ENCODE assay signal across 12 mouse cellular contexts in the genomic region with DNA sequence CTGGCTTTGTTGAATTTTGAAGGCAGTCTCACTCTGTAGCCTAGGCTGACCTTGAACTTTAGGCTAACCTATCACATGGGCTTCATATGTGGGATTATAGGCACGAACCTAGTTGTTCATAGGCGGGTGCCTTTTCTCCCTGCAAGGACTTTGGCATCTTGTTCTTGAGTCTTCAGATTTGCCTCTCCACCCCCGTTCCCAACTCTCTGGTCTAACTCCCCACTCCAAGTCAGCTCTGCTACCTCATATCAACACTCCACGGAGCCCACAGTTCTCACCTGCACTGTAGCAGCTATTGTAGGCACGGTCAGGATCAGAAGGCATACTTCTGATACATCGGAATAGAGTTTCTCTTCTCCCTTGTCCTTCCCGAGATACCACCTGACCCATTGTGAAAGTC. TPM values are rescaled to one million over a fixed set of nuclear protein-coding genes. Genes with fewer than 3 reads are reported as not detected.
DNase-seq lines count a peak whose midpoint lies in the region; ATAC-seq and TF ChIP-seq lines count a peak whose summit lies in the region.
"Had no signal": no experiment of that assay in that cellular context is flagged by ENCODE, and none has a peak within 500 bp of the region (broad histone marks: within the 10 kb centered on the region; RNA-seq: fewer than 3 reads in every experiment).

No protein-coding gene starts in this region.

- peak overlapping the region; percentile 66 for H3K9ac ChIP-seq in lung, embryonic 16.5 days (ENCODE audit: low read length)
- H3K9ac ChIP-seq in intestine, postnatal 0 days (ENCODE audit: low read depth, low read length) = no peak overlapping the region
- H3K9ac ChIP-seq in stomach, embryonic 15.5 days = no peak overlapping the region
- H3K9ac ChIP-seq: midbrain, embryonic 12.5 days had no signal

- no peak for ATAC-seq in lung, embryonic 16.5 days (ENCODE audit: low read depth)
- no peak for ATAC-seq in intestine, postnatal 0 days
- ATAC-seq in stomach, embryonic 15.5 days (ENCODE audit: insufficient read depth, low FRiP score, low read depth) = no peak

- H3K27me3 ChIP-seq in lung, embryonic 16.5 days (ENCODE audit: control insufficient read depth, insufficient read depth, low read depth, low read length) = no peaks in the 10 kb centered on the region
- H3K27me3 ChIP-seq in intestine, postnatal 0 days (replicated peaks; ENCODE audit: control insufficient read depth, insufficient read depth, low read length) = no peaks in the 10 kb centered on the region
- no peaks in the 10 kb centered on the region for H3K27me3 ChIP-seq in stomach, embryonic 15.5 days (replicated peaks)

- H3K4me1 ChIP-seq in lung, embryonic 16.5 days (replicated peaks; ENCODE audit: control insufficient read depth, insufficient read depth, low read length) = peaks cover 48% of the 10 kb centered on the region
- H3K4me1 ChIP-seq in intestine, postnatal 0 days (replicated peaks; ENCODE audit: control insufficient read depth, insufficient read depth, low read length) = peaks cover 12% of the 10 kb centered on the region
- H3K4me1 ChIP-seq in stomach, embryonic 15.5 days = peaks cover 48% of the 10 kb centered on the region

- TF ChIP-seq CTCF in intestine, postnatal 0 days (IDR thresholded peaks at IDR 0.05; ENCODE audit: low read depth) = no peak

- WGBS in lung, embryonic 16.5 days = 65% methylated on average over 7 of the region's 7 CpGs
- 55% methylated on average over 7 of the region's 7 CpGs for WGBS in intestine, postnatal 0 days
- WGBS in stomach, embryonic 15.5 days = 70% methylated on average over 7 of the region's 7 CpGs

- H3K4me2 ChIP-seq in lung, embryonic 16.5 days (ENCODE audit: low read depth, low read length) = peak overlapping the region; percentile 78; the same call in 1 of the 2 replicates
- H3K4me2 ChIP-seq in intestine, postnatal 0 days (replicated peaks; ENCODE audit: low read depth) = peak overlapping the region; percentile 9
- H3K4me2 ChIP-seq in stomach, embryonic 15.5 days = no peak overlapping the region

- peak overlapping the region; percentile 97 for H3K27ac ChIP-seq in lung, embryonic 16.5 days (ENCODE audit: low read length)
- H3K27ac ChIP-seq in intestine, postnatal 0 days (ENCODE audit: low read depth, low read length) = peak overlapping the region; percentile 89
- H3K27ac ChIP-seq in stomach, embryonic 15.5 days = peak overlapping the region; percentile 80
- H3K27ac ChIP-seq: midbrain, embryonic 12.5 days had no signal

- DNase-seq in heart, adult 11 months = peak; percentile 91
- no peak for DNase-seq in heart, postnatal 4 days
- no peak for DNase-seq in lung, postnatal 14 days
- no peak for DNase-seq in adrenal gland, postnatal 14 days
- DNase-seq in right cerebral cortex, postnatal 25 days = no peak
- DNase-seq: B cell, adult 2 months; liver; thymus, adult 18-20 months had no signal

- H3K9me3 ChIP-seq in lung, embryonic 16.5 days (ENCODE audit: control insufficient read depth, low read length) = no peaks in the 10 kb centered on the region
- H3K9me3 ChIP-seq in intestine, postnatal 0 days (ENCODE audit: control insufficient read depth) = no peaks in the 10 kb centered on the region
- H3K9me3 ChIP-seq in stomach, embryonic 15.5 days = no peaks in the 10 kb centered on the region
- H3K9me3 ChIP-seq: midbrain, embryonic 12.5 days had no signal

- no peak overlapping the region for H3K4me3 ChIP-seq in lung, embryonic 16.5 days (ENCODE audit: low read length)
- H3K4me3 ChIP-seq in intestine, postnatal 0 days (ENCODE audit: low read depth, low read length) = no peak overlapping the region
- 0 out of 2 replicates have a peak overlapping the region, but pooled peaks have one; percentile 92 for H3K4me3 ChIP-seq in stomach, embryonic 15.5 days (replicated peaks)
- H3K4me3 ChIP-seq: midbrain, embryonic 12.5 days had no signal

- peaks cover 4% of the 10 kb centered on the region for H3K36me3 ChIP-seq in lung, embryonic 16.5 days (ENCODE audit: control insufficient read depth, insufficient read depth, low read length)
- peaks cover 2% of the 10 kb centered on the region for H3K36me3 ChIP-seq in intestine, postnatal 0 days (ENCODE audit: control insufficient read depth, insufficient read depth)
- H3K36me3 ChIP-seq in stomach, embryonic 15.5 days = peaks cover 7% of the 10 kb centered on the region; the same call in 1 of the 2 replicates

RNA-seq across cellular contexts. Expression of gene Senp3, which starts 1.7 kb away (rescaled TPM):
- total RNA-seq in heart, postnatal 4 days (2021) = 10 to 100 TPM; 58.0 to 61.3 TPM
- polyA plus RNA-seq in lung, embryonic 16.5 days (2015; fragmentation: Nextera tagmentation; extraction: Ambion mirVana) = 69.3 and 70.6 TPM in 2 replicates
- 26.7 and 27.6 TPM in 2 replicates for polyA plus RNA-seq in intestine, postnatal 0 days (2015; fragmentation: Nextera tagmentation; extraction: Ambion mirVana)
- 69.1 and 74.5 TPM in 2 replicates for polyA plus RNA-seq in stomach, embryonic 15.5 days (2015; fragmentation: Nextera tagmentation; extraction: Ambion mirVana)
- 71.6 and 72.4 TPM in 2 replicates for total RNA-seq in adrenal gland, postnatal 14 days (2021)

RNA-seq across cellular contexts. Expression of gene Tnfsf13, which starts 2.0 kb away (rescaled TPM):
- total RNA-seq in heart, postnatal 4 days (2021) = 1 to 10 TPM; 2.3 to 2.6 TPM
- polyA plus RNA-seq in lung, embryonic 16.5 days (2015; fragmentation: Nextera tagmentation; extraction: Ambion mirVana) = 0.89 and 1.2 TPM in 2 replicates
- polyA plus RNA-seq in intestine, postnatal 0 days (2015; fragmentation: Nextera tagmentation; extraction: Ambion mirVana) = 1.6 and 1.8 TPM in 2 replicates
- 0.31 and 0.61 TPM in 2 replicates for polyA plus RNA-seq in stomach, embryonic 15.5 days (2015; fragmentation: Nextera tagmentation; extraction: Ambion mirVana)
- 2.7 and 4.0 TPM in 2 replicates for total RNA-seq in adrenal gland, postnatal 14 days (2021)

RNA-seq across cellular contexts. Expression of gene Eif4a1, which starts 11.4 kb away (rescaled TPM):
- total RNA-seq in heart, postnatal 4 days (2021) = 100 to 1,000 TPM; 535 to 537 TPM
- polyA plus RNA-seq in lung, embryonic 16.5 days (2015; fragmentation: Nextera tagmentation; extraction: Ambion mirVana) = 539 and 624 TPM in 2 replicates
- polyA plus RNA-seq in intestine, postnatal 0 days (2015; fragmentation: Nextera tagmentation; extraction: Ambion mirVana) = 279 and 291 TPM in 2 replicates
- polyA plus RNA-seq in stomach, embryonic 15.5 days (2015; fragmentation: Nextera tagmentation; extraction: Ambion mirVana) = 442 and 514 TPM in 2 replicates
- total RNA-seq in adrenal gland, postnatal 14 days (2021) = 642 and 752 TPM in 2 replicates

RNA-seq across cellular contexts. Expression of gene Tnfsf12, which starts 12.1 kb away (rescaled TPM):
- total RNA-seq in heart, postnatal 4 days (2021) = 10 to 100 TPM; 13.7 to 16.4 TPM
- polyA plus RNA-seq in lung, embryonic 16.5 days (2015; fragmentation: Nextera tagmentation; extraction: Ambion mirVana) = 10.6 and 12.8 TPM in 2 replicates
- 6.6 and 7.2 TPM in 2 replicates for polyA plus RNA-seq in intestine, postnatal 0 days (2015; fragmentation: Nextera tagmentation; extraction: Ambion mirVana)
- 8.0 and 8.9 TPM in 2 replicates for polyA plus RNA-seq in stomach, embryonic 15.5 days (2015; fragmentation: Nextera tagmentation; extraction: Ambion mirVana)
- 20.3 and 21.5 TPM in 2 replicates for total RNA-seq in adrenal gland, postnatal 14 days (2021)

RNA-seq across cellular contexts. Expression of gene Tnfsfm13, which starts 12.3 kb away (rescaled TPM):
- total RNA-seq in heart, postnatal 4 days (2021) = 1 to 10 TPM; 1.9 to 3.0 TPM
- polyA plus RNA-seq in lung, embryonic 16.5 days (2015; fragmentation: Nextera tagmentation; extraction: Ambion mirVana) = 5.0 and 5.4 TPM in 2 replicates
- polyA plus RNA-seq in intestine, postnatal 0 days (2015; fragmentation: Nextera tagmentation; extraction: Ambion mirVana) = 4.1 and 4.8 TPM in 2 replicates
- 3.3 and 3.5 TPM in 2 replicates for polyA plus RNA-seq in stomach, embryonic 15.5 days (2015; fragmentation: Nextera tagmentation; extraction: Ambion mirVana)
- 3.9 and 4.6 TPM in 2 replicates for total RNA-seq in adrenal gland, postnatal 14 days (2021)
